Comparison of ENCODE assay signal across 14 mouse cellular contexts in genomic region chr13:97483681-97484080, GRCm38 (mm10).
A peak's percentile ranks its signal among the peaks of the same experiment; 100 is the strongest.
DNase-seq lines count a peak whose midpoint lies in the region; ATAC-seq and TF ChIP-seq lines count a peak whose summit lies in the region.
"Had no signal": no experiment of that assay in that cellular context is flagged by ENCODE, and none has a peak within 500 bp of the region (broad histone marks: within the 10 kb centered on the region; RNA-seq: fewer than 3 reads in every experiment).

No protein-coding gene starts in this region.

- no peak for TF ChIP-seq EP300 in ES-Bruce4 (IDR thresholded peaks at IDR 0.05; ENCODE audit: insufficient read depth, low read depth, low read length)

- no peaks in the 10 kb centered on the region for H3K9me3 ChIP-seq in ES-Bruce4 (replicated peaks; ENCODE audit: control insufficient read depth, insufficient read depth, low read length, poor library complexity, severe bottlenecking)
- no peaks in the 10 kb centered on the region for H3K9me3 ChIP-seq in limb, embryonic 12.5 days
- no peaks in the 10 kb centered on the region for H3K9me3 ChIP-seq in intestine, embryonic 16.5 days (ENCODE audit: control insufficient read depth, low read length)
- H3K9me3 ChIP-seq: stomach, embryonic 15.5 days had no signal

- H3K27me3 ChIP-seq in ES-Bruce4 (ENCODE audit: control insufficient read depth, insufficient read depth, low read length, poor library complexity, severe bottlenecking) = no peaks in the 10 kb centered on the region
- H3K27me3 ChIP-seq in limb, embryonic 12.5 days = 0 out of 2 replicates have a peak, but pooled peaks cover 5% of the 10 kb centered on the region
- no peaks in the 10 kb centered on the region for H3K27me3 ChIP-seq in intestine, embryonic 16.5 days (replicated peaks; ENCODE audit: control insufficient read depth, insufficient read depth, low read length)
- H3K27me3 ChIP-seq: neural tube, embryonic 13.5 days; stomach, embryonic 15.5 days had no signal

- no peak for ATAC-seq in limb, embryonic 12.5 days (ENCODE audit: insufficient number of reproducible peaks, insufficient read depth, low FRiP score, low TSS enrichment, low read depth)
- ATAC-seq in inflammation-experienced regulatory T-cells, adult 6 months = no peak
- ATAC-seq in intestine, embryonic 16.5 days = no peak
- ATAC-seq: forebrain, embryonic 14.5 days; liver, postnatal 0 days had no signal

- peaks cover 55% of the 10 kb centered on the region for H3K36me3 ChIP-seq in ES-Bruce4 (ENCODE audit: control insufficient read depth, insufficient read depth, low read length, poor library complexity, severe bottlenecking)
- no peaks in the 10 kb centered on the region for H3K36me3 ChIP-seq in limb, embryonic 12.5 days
- no peaks in the 10 kb centered on the region for H3K36me3 ChIP-seq in intestine, embryonic 16.5 days (ENCODE audit: control insufficient read depth, insufficient read depth, low read length)
- H3K36me3 ChIP-seq: neural tube, embryonic 13.5 days; stomach, embryonic 15.5 days had no signal

- peak; percentile 63 to 66 for DNase-seq in heart, adult 18-20 months
- no peak for DNase-seq in heart, postnatal 10 days
- peak; percentile 60 for DNase-seq in adipocyte (ENCODE audit: low spot score)
- DNase-seq: cerebellum, adult 9-10 months; liver, postnatal 0 days; retina, postnatal 1 day; thymus, postnatal 14 days had no signal

- no peak overlapping the region for H3K4me2 ChIP-seq in limb, embryonic 12.5 days
- no peak overlapping the region for H3K4me2 ChIP-seq in intestine, embryonic 16.5 days (ENCODE audit: low read depth, low read length)
- H3K4me2 ChIP-seq: neural tube, embryonic 13.5 days; stomach, embryonic 15.5 days had no signal

- H3K9ac ChIP-seq in ES-Bruce4 (ENCODE audit: low read depth, poor library complexity, severe bottlenecking) = peak overlapping the region; percentile 91
- H3K9ac ChIP-seq in limb, embryonic 12.5 days (replicated peaks) = no peak overlapping the region
- H3K9ac ChIP-seq in intestine, embryonic 16.5 days (ENCODE audit: low read depth, low read length) = no peak overlapping the region
- H3K9ac ChIP-seq: liver, postnatal 0 days; neural tube, embryonic 13.5 days; stomach, embryonic 15.5 days had no signal

- H3K27ac ChIP-seq in ES-Bruce4 (ENCODE audit: insufficient read depth, low read length) = peak overlapping the region; percentile 87
- peak overlapping the region; percentile 41; the same call in 1 of the 2 replicates for H3K27ac ChIP-seq in limb, embryonic 12.5 days
- no peak overlapping the region for H3K27ac ChIP-seq in intestine, embryonic 16.5 days (ENCODE audit: low read length)
- H3K27ac ChIP-seq: neural tube, embryonic 13.5 days; stomach, embryonic 15.5 days had no signal

- TF ChIP-seq POLR2A in ES-Bruce4 (IDR thresholded peaks at IDR 0.05; ENCODE audit: insufficient read depth, low read length) = no peak

- peaks cover 1% of the 10 kb centered on the region for H3K4me1 ChIP-seq in ES-Bruce4 (ENCODE audit: control insufficient read depth, insufficient read depth, low read length)
- H3K4me1 ChIP-seq in limb, embryonic 12.5 days (replicated peaks) = peaks cover 35% of the 10 kb centered on the region
- H3K4me1 ChIP-seq in intestine, embryonic 16.5 days (ENCODE audit: control insufficient read depth, insufficient read depth, low read length) = peaks cover 6% of the 10 kb centered on the region; the same call in 1 of the 2 replicates

- TF ChIP-seq CTCF in ES-Bruce4 (IDR thresholded peaks at IDR 0.05; ENCODE audit: low read depth, low read length) = no peak

- peak overlapping the region; percentile 84 for H3K4me3 ChIP-seq in ES-Bruce4 (ENCODE audit: low read depth, low read length)
- no peak overlapping the region for H3K4me3 ChIP-seq in limb, embryonic 12.5 days (replicated peaks)
- no peak overlapping the region for H3K4me3 ChIP-seq in intestine, embryonic 16.5 days (ENCODE audit: low read length)
- H3K4me3 ChIP-seq: neural tube, embryonic 13.5 days; stomach, embryonic 15.5 days had no signal

- intact Hi-C loops in heart, postnatal 10 days (cut with DNase I) = no loop called here

- 64% methylated on average over 8 of the region's 8 CpGs for WGBS in limb, embryonic 12.5 days
- 83% methylated on average over 8 of the region's 8 CpGs for WGBS in intestine, embryonic 16.5 days

Comparison
In these comparisons a context has a peak if more than half of its experiments do, and no peak if none do; other contexts are left out.
1. DNase-seq: peak in heart, adult 18-20 months (2 of 2) and adipocyte (single experiment); none in heart, postnatal 10 days (0 of 2).